Mouse (Mus musculus) layer of hippocampus, adult 9-11 months (tissue): ENCODE data around the gene Tpst1.
A peak's percentile ranks its signal among the peaks of the same experiment; 100 is the strongest.

Experiments used
- DNase-seq: peaks from one replicate; pipeline ENCODE4 v3.0.0; 2022

Tpst1 gene

DNA sequence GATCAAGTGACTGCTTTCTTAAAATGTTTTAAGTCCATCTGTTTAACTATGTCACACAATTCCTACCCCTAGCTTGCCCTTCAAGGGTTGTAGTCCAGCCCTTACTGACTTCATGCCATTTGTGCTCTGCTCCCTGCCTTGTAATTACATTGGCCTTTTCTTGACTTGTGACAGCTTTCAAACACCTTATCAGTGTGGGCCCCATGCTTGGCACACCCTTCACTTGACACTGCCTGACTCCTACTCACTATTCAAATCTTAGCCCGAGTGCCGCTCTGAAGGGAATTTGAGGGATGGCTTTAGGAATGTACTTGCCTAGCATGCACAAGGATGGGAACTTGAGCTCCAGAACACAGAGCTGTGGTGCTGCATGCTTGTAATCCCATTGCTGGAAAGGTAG lies 24.7 kb downstream of the Tpst1 start:
- no peak for DNase-seq

DNA sequence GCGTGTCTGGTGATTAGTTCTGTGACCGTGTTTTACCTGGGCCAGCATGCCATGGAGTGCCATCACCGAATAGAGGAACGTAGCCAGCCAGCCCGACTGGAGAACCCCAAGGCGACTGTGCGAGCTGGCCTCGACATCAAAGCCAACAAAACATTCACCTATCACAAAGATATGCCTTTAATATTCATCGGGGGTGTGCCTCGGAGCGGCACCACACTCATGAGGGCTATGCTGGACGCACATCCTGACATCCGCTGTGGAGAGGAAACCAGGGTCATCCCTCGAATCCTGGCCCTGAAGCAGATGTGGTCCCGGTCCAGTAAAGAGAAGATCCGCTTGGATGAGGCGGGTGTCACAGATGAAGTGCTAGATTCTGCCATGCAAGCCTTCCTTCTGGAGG lies 28.6 kb downstream of the Tpst1 start:
- no peak for DNase-seq

DNA sequence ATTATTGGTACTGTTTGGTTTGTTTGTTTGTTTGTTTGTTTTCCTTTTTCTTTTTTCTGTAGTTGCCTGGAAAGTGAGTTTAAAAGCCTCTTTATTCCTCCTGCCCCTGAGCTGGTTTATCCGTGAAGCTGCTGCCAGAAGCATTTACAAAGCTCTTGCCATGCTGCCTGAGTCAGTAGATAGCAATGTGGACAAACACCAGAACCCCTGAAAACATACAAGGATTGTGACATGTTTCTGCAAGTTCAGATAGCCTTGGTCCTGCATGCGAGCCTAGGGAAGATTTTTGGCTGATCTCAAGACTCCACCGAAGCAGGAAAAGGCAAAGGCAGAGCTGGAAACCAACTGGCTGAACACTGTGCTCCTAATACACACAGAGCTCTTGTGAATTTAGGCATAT lies 36.2 kb downstream of the Tpst1 start:
- no peak for DNase-seq

DNA sequence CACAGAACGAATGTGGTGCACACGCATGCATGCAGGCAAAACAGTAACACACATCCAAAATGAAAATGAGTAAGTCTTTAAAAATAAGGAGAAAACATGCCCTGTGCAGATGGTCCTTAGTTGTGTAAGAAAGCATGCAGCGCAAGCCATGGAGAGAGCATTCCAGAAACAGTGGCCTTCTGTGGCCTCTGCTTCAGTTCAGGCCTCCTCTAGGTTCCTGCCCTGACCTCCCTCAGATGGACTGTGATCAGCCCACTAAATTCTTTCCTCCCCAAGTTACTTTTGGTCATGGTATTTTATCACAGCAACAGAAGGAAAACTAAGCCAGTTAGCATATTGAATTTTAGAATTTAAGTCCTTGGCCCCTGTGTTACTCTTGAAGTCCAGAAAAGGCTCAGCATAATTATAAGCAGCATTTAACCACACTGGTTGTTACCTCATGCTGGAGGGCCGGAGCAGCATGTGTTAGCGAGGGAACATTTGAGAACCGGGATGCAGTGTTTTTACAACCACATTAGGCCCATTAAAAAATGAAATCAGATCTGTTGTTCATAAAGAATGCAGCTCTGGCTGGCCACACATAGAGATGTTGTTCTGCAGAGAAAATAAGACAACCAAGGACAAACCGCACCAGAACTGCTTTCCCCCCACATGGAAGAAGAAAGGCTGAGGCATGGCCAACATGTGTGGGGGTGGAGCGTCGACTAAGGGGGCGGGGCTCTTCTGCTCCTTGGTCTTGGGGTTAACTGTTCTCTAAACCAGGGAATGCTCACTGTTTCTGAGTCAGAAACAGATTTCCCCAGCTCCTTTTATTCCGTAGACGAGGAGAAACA lies 37.7 kb downstream of the Tpst1 start:
- DNase-seq = no peak

DNA sequence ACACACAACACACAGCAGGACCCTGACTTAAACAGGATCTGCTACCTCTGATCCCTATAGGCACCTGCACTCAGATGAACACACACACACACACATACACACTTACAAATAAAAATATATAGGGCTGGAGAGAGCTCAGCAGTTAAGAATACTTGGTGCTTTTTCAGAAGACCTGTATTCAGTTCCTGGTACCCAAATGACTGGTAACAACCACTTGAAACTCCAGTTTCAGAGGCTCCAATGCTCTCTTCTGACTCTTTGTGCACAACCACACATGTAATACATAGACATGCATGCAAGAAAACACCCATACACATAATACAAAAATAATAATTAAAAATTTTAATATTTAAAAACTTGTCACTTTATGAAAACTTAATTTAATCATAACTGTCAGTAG lies 39.5 kb downstream of the Tpst1 start:
- no peak for DNase-seq

DNA sequence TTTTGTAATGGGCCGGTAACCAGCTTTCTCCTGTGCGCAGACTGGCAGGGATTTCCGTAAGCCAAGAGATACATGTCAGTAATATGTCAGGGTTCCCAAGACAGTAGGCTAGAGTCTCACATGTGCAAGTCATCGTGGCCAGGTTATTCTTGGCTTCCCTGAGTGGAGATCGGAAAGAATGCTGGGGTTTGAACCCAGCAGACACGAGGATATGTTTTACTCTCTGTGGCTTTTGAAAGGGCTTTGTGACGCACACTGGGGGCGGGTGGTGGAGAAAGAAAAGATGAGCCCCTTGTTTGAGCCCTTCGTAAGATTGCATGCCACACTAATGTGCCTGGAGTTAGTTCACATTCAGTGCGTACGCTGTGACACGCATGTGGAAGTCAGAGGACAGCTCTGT lies 43.0 kb downstream of the Tpst1 start:
- no peak for DNase-seq

DNA sequence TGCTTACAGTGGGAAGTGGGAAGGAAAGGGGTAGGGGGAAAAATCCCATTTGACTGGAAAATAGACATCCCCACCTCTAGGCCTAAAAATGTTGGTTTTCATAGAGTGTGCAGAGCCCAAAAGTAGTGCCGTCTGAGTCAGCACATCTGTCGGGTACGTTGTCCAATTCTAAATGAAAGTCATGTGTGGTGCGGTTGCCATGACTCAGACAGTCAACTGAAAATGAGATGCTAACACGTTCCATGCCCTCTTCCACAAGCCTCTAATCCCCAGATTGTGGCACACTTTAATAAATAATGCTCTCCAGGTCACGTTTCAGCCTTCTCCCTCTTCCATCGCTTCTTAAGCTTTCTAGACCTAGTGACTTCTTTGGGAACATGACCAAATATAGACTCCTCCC lies 43.7 kb downstream of the Tpst1 start:
- peak; percentile 30 for DNase-seq

DNA sequence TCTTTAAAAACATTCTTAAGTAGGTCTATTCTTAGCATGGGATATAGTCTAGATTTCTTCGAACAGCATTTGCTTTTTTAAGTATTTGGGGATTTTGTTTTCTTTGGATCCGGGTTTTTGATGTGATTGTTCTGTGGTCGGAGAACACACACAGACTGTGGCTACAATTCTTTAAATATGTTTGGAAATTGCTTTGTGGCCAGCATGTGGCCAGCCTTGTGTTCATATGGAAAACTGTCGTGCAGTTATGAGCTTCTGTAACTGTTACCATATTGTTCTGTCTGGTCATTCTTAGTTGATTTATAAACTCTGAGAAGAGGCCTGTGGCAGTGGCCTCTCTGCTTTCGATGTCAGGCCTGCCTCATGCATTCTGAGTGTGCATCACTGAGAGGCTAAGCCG lies 44.8 kb downstream of the Tpst1 start:
- DNase-seq = no peak

DNA sequence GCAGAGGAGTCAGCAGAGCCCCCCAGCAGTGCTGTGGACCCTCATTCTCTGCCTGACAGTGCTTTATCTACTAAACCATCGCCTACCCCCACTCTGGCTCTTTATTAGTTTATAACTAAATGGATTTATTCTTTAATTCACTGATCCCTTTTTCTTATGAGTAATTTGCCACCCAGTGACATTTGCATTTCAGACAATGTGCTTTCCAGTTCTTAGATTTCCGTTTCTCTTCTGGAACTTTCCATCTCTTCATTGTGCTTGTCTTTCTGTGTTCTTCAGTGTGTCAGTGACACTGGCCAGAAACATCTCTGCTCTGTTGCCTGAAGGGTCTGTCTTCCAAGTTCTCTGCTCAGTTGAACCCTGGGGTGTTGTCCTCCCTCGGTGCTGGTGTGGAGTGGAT lies 46.1 kb downstream of the Tpst1 start:
- no peak for DNase-seq

DNA sequence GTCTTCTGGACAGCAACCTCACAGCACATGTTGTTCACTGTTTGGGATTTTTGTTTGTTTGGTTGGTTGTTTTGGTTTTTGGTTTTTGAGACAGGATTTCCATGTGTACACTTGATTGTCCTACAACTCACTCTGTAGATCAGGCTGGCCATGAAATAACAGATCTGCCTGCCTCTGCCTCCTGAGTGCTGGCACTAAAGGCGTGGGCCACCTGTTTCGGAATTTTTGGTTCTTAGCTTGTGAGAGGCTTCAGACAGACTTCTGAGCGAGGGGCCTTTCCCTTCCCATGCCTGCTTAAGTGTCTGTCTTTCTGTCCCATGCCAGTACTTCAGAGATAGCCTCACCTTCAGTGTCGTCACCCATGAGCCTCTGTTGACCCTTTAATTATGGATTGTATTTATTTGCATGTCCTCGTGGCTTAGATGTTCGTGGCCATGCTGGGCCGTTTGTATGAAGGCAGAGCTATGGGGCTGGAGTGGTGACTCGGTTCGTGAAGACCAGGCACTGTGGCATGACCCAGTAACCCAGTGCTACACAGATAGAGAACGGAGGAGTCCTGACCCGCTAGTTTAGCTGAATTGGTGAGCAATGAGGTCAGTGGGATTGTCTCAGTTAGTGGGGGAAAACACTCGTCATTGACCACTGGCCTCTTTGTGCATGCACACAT lies 47.1 kb downstream of the Tpst1 start:
- no peak for DNase-seq

DNA sequence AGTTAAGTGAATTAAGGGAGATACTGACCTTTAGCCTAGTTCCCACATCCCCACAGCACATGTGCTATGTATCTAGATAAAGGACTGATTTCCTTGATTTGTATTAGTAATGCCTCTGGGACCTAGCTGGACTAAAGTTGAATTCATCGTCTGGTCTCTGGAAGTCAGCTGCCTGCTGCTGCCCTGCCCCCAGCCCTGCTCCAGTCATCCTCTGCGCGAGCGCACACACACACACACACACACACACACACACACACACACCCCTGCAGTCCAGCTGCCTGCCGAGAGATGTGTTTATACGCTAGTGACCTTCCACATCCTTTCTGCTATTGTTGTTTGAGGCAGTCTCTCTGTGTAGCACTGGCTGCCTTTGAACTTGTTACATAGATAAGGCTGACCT lies 47.8 kb downstream of the Tpst1 start:
- DNase-seq = no peak

DNA sequence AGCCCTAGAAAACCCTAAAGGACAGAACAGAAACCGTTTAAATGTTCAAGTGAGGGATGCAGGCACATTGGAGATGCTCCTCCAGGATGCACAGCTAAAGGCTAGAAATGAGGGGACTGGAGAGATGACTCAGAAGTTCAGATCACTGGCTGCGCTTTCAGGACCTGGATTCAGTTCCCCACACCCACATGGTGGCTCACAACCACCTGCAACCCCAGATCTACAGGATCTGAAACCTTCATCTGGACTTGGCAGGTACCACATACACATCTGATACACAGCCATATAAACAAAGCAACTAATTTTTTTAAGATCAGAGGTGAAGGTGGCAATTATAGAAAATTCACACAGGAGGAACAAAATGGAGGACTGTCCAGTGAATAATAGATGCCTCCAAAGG lies 49.2 kb downstream of the Tpst1 start:
- DNase-seq = no peak

DNA sequence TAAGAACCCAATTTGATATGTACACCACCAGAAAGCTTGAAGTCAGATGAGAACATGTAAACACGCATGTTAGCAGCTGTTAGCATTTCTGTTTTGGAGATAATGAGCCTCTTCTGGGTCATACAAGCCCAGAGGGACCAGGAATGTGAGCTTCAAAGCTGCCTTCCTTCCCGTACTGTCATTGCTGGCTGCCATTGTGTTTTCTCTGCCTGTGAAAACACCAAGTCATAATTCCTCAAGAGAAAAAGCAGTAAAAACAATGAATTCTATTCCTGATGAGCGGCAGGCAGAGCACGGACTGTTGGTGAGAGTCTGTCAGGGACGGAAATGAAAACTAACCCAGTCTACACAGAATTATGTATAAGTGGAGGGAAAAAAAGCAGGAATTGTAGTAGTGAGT lies 51.1 kb downstream of the Tpst1 start:
- DNase-seq = no peak

DNA sequence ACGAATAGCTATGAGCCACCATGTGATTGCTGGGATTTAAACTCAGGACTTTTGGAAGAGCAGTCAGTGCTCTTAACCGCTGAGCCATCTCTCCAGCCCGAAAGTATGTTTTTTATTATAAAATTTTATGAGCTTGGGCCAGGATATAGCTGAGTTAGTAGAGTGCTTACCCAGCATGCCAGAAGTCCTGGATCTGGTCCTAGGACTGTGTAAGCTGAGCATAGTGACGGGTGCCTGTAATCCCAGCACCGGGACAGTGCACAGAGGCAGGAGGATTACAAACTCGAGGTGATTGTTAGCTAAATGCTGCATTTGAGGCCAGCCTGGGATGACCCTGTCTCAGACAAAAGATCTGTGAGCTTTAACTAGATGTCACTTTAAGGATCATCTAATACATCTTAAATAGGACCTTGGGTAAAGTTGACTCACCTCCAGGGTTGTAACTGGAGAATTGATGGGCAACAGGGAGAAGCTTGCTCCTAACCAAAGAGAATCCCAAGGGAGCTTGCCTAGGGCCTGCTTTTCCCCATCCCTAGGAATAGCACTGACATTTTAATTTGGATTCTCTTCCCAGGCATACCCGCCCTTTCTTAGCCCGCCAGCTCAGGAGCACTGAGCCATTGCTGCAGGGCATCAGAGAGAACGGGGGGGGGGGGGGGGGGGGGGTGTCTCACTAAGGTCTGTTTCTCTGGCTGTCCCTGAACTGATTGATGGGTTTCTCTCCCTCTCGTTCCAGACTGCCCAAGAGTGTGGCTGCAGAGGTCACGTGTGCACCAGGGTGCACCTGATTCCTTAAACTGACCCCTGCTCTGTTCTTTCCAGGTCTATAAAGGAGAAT lies 55.8 kb downstream of the Tpst1 start:
- no peak for DNase-seq

DNA sequence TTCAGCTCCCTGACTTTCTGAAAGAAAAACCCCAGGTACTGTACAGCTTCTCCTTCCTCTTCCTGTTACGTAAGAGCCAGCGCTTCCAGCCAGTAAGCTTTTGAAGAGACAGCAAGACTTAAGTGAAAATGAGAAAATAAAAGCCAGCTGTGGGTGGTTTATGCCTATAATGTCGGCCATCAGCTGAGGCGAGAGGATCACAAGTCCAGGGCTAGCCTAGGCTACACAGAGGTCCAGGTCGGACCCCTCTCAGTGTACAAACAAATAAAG lies 56.3 kb downstream of the Tpst1 start:
- DNase-seq = no peak

DNA sequence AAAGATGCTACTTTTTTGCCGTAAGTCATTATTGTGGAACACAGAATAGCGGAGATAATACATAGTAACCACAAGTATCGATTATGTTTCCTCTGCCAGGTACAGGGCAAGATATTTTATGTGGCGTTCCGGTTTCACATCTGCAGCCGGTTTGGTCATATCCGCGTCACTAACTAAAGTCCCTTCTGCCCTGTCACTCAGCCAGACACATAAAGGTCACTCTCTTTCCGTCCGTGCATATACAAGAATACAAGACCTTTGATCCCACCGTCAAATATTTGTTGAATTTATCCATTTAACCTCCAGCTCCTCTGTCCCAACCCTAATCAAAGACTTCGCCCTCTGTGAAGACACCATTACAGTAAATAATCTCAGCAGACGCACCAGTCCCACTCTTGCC lies 63.5 kb downstream of the Tpst1 start:
- DNase-seq = no peak

DNA sequence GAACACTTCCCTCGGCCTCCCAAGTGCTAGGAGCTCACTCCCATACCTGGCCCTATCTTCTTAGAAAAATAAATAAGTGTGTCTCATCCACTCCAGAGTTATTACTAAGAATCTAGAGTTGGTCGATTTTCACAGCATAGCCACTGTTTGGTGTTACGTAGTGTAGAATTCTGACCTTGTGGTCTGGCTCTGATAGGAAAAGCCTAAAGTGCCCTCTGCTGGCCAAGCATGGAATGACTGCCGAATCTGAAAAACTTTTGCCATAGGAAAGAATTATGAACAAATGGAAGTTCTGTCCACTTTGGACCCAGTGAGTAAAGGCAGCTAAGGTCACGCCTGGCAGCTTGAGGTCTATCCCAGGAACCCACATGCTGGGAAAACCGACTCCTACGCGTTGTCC lies 66.3 kb downstream of the Tpst1 start:
- peak; percentile 43 for DNase-seq

DNA sequence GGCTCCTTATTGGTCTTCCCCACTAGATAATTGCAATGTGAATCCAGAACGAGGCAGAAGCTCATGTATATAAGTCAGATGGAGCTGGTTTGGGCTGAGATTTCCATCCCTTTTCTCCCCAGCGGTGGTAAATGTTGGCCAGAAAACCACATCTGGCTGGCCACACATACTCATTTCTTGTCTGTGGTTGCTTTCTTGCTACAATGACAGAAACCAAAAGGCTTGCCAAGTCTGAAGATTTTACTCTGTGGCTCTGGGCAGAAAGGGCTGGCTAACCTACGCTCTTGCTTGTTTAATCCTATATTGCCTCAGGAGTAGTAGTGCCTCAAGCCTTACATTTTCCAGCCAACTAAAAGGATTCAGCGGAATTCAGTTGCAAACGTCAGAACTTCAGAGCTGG lies 68.0 kb downstream of the Tpst1 start:
- DNase-seq = no peak

DNA sequence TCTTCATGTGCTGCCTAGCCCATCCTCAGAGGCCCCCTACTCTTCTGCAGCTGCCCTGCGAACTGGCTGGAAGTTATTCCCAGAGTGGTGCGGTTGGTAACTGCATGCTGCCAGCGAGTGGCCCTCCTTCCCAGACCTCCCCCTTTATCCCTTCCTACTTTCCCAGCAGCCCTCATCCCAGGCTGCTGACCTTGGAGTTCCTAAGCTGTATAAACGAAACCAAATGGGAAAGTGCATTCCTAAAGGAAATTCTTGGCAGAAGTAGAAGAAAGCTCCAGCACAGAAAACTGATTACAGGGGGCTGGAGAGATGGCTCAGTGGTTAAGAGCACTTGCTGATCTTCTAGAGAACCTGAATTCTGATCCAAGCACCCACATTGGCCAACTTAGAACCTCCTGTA lies 68.9 kb downstream of the Tpst1 start:
- no peak for DNase-seq

DNA sequence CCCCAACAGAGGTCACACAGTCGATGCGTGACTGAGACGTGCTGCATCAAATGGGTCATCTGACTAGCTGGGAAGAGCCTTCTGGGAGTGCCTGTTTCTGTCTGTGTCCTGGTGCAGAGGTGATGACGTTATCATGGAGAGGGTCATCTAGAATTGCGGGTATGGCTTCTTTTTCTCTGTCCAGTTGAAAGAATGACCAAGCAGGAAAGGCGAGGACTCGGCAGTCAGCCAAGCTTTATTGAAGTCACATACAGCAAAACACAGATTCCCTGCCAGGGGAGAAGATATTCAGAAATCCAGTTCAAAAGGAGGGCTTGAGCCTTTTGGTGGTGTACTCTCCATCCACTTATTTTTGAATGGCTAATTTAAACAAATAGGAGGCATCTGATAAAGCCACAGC lies 70.0 kb downstream of the Tpst1 start:
- DNase-seq = no peak

DNA sequence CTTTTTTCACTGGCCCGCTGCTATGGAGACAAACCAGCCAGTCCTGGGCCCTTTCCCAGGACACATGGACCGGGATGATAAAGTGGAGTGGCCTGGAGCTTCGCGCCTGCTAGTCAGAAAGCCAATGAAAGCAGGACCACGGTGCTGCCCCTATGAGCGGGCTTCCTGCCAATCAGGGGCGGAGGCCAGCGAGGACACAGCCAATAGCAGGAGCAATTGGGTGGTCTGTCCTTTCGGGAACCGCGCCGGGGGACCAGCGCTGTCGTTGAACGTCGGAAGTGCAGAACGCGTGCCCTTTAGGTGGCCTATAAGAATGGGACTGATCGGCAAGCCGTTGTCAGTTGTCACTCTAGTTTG lies 70.8 kb downstream of the Tpst1 start:
- DNase-seq = peak; percentile 87

DNA sequence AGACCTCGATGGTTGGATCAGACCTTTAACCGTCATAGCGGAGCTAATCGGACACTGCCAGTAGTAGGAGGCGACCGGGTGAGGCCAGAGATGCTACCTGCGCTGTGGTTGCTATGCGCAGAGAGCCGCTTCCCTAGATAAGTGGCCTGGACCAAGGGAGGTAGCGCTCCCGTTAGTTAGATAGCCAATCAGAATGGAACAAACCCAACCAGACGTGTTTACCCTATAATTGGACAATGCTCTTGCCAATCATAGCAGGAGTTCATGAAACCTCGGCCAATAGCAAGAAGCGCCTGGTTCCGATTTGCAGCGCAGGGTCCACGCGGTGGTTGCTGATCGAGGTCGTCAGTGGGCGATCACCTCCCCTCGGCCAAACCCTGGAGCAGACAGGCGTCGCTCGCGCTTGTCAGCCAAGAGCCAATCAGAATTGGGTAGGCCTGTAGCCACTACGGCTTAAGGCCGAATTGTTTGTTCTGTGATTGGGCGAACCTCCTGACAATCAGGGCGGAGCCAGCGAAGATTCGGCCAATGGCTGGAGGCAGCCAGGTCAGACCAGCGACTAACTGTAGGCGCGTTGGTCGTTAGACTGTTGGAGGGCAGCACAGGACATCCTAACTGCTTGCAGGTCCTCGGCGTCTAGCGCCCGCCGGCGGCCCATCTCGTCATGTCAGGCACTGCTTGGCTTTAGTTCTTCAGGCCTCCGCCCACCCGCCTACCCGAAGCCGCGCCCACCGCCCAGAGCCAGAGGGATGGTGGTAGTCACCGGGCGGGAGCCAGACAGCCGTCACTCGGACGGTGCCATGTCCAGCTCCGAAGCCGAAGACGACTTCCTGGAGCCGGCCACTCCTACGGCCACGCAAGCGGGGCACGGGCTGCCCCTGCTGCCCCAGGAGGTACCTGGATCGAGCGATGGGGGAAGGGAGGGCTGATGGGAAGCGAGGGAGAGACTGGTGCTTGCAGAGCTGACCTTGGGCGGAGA lies 71.5 kb downstream of the Tpst1 start, which contains the start of gene Kctd7:
Gene Kctd7 (plus strand): TSS at position 528 of the 979 bp plus-strand sequence.
- DNase-seq = peak; percentile 99

DNA sequence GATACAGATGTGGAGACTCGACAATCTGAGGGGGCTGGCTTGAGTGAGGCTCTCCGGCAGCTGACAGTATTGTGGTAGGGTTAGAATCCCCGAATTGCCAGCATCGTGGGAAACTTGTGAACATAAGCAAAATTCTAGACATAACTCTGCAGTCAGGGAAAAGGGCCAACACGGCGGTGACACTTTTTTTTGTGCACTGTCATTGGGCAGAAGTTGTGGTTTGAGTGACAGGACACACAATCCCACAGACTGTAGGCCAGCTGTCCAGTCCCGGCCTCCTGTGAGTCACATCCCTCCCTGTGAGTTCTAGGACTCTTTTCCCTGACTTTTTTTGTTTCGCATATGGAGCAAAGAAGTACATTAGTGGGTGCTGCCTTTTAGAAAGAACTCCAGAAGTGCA lies 72.8 kb downstream of the Tpst1 start:
- no peak for DNase-seq
